13 mouse cellular contexts compared by ENCODE assay signal in genomic region chr19:40698103-40698853, GRCm38 (mm10). TPM values are rescaled to one million over a fixed set of nuclear protein-coding genes. Genes with fewer than 3 reads are reported as not detected.
DNase-seq lines count a peak whose midpoint lies in the region; ATAC-seq and TF ChIP-seq lines count a peak whose summit lies in the region.
"Had no signal": no experiment of that assay in that cellular context is flagged by ENCODE, and none has a peak within 500 bp of the region (broad histone marks: within the 10 kb centered on the region; RNA-seq: fewer than 3 reads in every experiment).

No protein-coding gene starts in this region.

- no peak for TF ChIP-seq CTCF in kidney, adult 2 months (conservative IDR thresholded peaks at IDR 0.05; ENCODE audit: insufficient read depth, insufficient read length, low read depth, low read length)

- no peaks in the 10 kb centered on the region for H3K4me1 ChIP-seq in kidney, adult 2 months (ENCODE audit: control insufficient read depth, insufficient read depth, low read length)
- no peaks in the 10 kb centered on the region for H3K4me1 ChIP-seq in kidney, embryonic 16.5 days (ENCODE audit: insufficient read depth, low read length)
- H3K4me1 ChIP-seq in forebrain, embryonic 12.5 days: peaks cover 13% of the 10 kb centered on the region

- no peak for ATAC-seq in kidney, embryonic 16.5 days (ENCODE audit: low FRiP score, low TSS enrichment)
- ATAC-seq in forebrain, embryonic 12.5 days (ENCODE audit: low FRiP score): no peak
- ATAC-seq: midbrain, embryonic 13.5 days had no signal

- no peaks in the 10 kb centered on the region for H3K27me3 ChIP-seq in kidney, adult 2 months (replicated peaks; ENCODE audit: control insufficient read depth, insufficient read depth, low read length)
- H3K27me3 ChIP-seq in kidney, embryonic 16.5 days (ENCODE audit: insufficient read depth, low read length): no peaks in the 10 kb centered on the region
- H3K27me3 ChIP-seq in forebrain, embryonic 12.5 days: no peaks in the 10 kb centered on the region
- H3K27me3 ChIP-seq: limb, embryonic 13.5 days; midbrain, embryonic 13.5 days had no signal

- peak; percentile 81 for DNase-seq in kidney, adult 2 months
- DNase-seq in heart, postnatal 25 days (ENCODE audit: low spot score): peak; percentile 59
- peak; percentile 71 to 82 for DNase-seq in lung, adult 18-20 months
- DNase-seq in cerebellum, postnatal 36 days: no peak
- DNase-seq in layer of hippocampus, adult 18-20 months (ENCODE audit: low spot score in 2 of 2): no peak
- DNase-seq: cerebellum, adult 8-10 months; lung, embryonic 14.5 days had no signal

- WGBS in kidney, adult 2 months: 56% methylated on average over 13 of the region's 13 CpGs
- 58% methylated on average over 13 of the region's 13 CpGs for WGBS in kidney, embryonic 16.5 days
- WGBS in forebrain, embryonic 12.5 days: 81% methylated on average over 13 of the region's 13 CpGs

- H3K4me3 ChIP-seq in kidney, adult 2 months (ENCODE audit: insufficient read depth, low read depth, low read length): no peak overlapping the region
- no peak overlapping the region for H3K4me3 ChIP-seq in kidney, embryonic 16.5 days (ENCODE audit: low read length)
- no peak overlapping the region for H3K4me3 ChIP-seq in forebrain, embryonic 12.5 days (replicated peaks)
- H3K4me3 ChIP-seq: forebrain, embryonic 10.5 days; limb, embryonic 13.5 days; midbrain, embryonic 13.5 days had no signal

- H3K36me3 ChIP-seq in kidney, adult 2 months (ENCODE audit: control insufficient read depth, insufficient read depth, low read length): no peaks in the 10 kb centered on the region
- H3K36me3 ChIP-seq in kidney, embryonic 16.5 days (ENCODE audit: insufficient read depth, low read length): no peaks in the 10 kb centered on the region
- no peaks in the 10 kb centered on the region for H3K36me3 ChIP-seq in forebrain, embryonic 12.5 days (replicated peaks)
- H3K36me3 ChIP-seq: forebrain, embryonic 10.5 days; limb, embryonic 13.5 days; midbrain, embryonic 13.5 days had no signal

- no peak for TF ChIP-seq POLR2A in kidney, adult 2 months (IDR thresholded peaks at IDR 0.05; ENCODE audit: low read depth, low read length)

- no peaks in the 10 kb centered on the region for H3K9me3 ChIP-seq in kidney, embryonic 16.5 days (ENCODE audit: low read length)
- no peaks in the 10 kb centered on the region for H3K9me3 ChIP-seq in forebrain, embryonic 12.5 days
- H3K9me3 ChIP-seq: forebrain, embryonic 10.5 days; limb, embryonic 13.5 days; midbrain, embryonic 13.5 days had no signal

- H3K4me2 ChIP-seq in kidney, embryonic 16.5 days (replicated peaks; ENCODE audit: low read depth, low read length): no peak overlapping the region
- no peak overlapping the region for H3K4me2 ChIP-seq in forebrain, embryonic 12.5 days
- H3K4me2 ChIP-seq: limb, embryonic 13.5 days; lung, embryonic 14.5 days; midbrain, embryonic 13.5 days had no signal

- H3K27ac ChIP-seq in kidney, adult 2 months (ENCODE audit: insufficient read depth, low read depth, low read length): peak overlapping the region; percentile 73
- H3K27ac ChIP-seq in kidney, embryonic 16.5 days (ENCODE audit: low read length): no peak overlapping the region
- no peak overlapping the region for H3K27ac ChIP-seq in forebrain, embryonic 12.5 days
- H3K27ac ChIP-seq: forebrain, embryonic 10.5 days; limb, embryonic 13.5 days; midbrain, embryonic 13.5 days; stomach, postnatal 0 days had no signal

- no peak overlapping the region for H3K9ac ChIP-seq in kidney, embryonic 16.5 days (replicated peaks; ENCODE audit: low read length)
- no peak overlapping the region for H3K9ac ChIP-seq in forebrain, embryonic 12.5 days
- H3K9ac ChIP-seq: limb, embryonic 13.5 days; lung, embryonic 14.5 days; midbrain, embryonic 13.5 days had no signal

- intact Hi-C loops in heart, postnatal 25 days (cut with DNase I): loop anchor here (5.0 kb wide), 1 partner anchor 51 kb away; no protein-coding TSS in a partner anchor

RNA-seq across cellular contexts. Expression of gene Cc2d2b, which starts 50.3 kb away (rescaled TPM):
- not detected in 2 replicates for polyA plus RNA-seq in kidney, adult 2 months (2012; rRNA removed)
- polyA plus RNA-seq in kidney, embryonic 16.5 days (2015; fragmentation: Nextera tagmentation; extraction: Ambion mirVana): 0.04 TPM in 1 of 2 replicates, not detected in the other
- total RNA-seq in heart, postnatal 25 days (2021): not detected
- polyA plus RNA-seq in forebrain, embryonic 12.5 days (2016; fragmentation: Nextera tagmentation; extraction: Ambion mirVana): 0.38 TPM in 1 of 2 replicates, not detected in the other
- total RNA-seq in layer of hippocampus, adult 18-20 months (2021): 1 to 10 TPM in 1 of 2 experiments, under 1 TPM in 1; 0.54 to 1.1 TPM
- polyA plus RNA-seq: lung, embryonic 14.5 days had no signal

Comparison
In these comparisons a context has a peak if more than half of its experiments do, and no peak if none do; other contexts are left out.
1. DNase-seq: peak in kidney, adult 2 months (single experiment), heart, postnatal 25 days (single experiment) and lung, adult 18-20 months (2 of 2); none in cerebellum, postnatal 36 days (0 of 2) and layer of hippocampus, adult 18-20 months (0 of 2).